Mouse (Mus musculus): ENCODE results near the gene Atp6v1b1.

GRCm38 (mm10) chr6:83710361-83711066, 32.3 kb upstream of the Atp6v1b1 start:
- TF ChIP-seq POLR2A (IDR thresholded peaks at IDR 0.05; ENCODE audit: insufficient read depth, low read depth, low read length), result no peak
- TF ChIP-seq CTCF (IDR thresholded peaks at IDR 0.05; ENCODE audit: insufficient read depth, low read depth, low read length), result no peak
